Mouse (Mus musculus) kidney, adult 2 months (tissue): ENCODE data around the gene Gzma.

Experiments
- CTCF ChIP-seq: fragments of 200-500 bp; conservative IDR thresholded peaks from 2 replicates; pipeline ENCODE4 v1.5.1; 2011; ENCODE audit warnings: low read depth, mild to moderate bottlenecking, control low read depth, low read length, moderate library complexity, mixed read lengths; ENCODE audit not compliant: insufficient read depth, insufficient read length
- POLR2A ChIP-seq: fragments of 200-500 bp; IDR thresholded peaks from one replicate; pipeline ENCODE4 v1.6.1; 2011; ENCODE audit warnings: low read depth, low read length, control low read depth

DNA sequence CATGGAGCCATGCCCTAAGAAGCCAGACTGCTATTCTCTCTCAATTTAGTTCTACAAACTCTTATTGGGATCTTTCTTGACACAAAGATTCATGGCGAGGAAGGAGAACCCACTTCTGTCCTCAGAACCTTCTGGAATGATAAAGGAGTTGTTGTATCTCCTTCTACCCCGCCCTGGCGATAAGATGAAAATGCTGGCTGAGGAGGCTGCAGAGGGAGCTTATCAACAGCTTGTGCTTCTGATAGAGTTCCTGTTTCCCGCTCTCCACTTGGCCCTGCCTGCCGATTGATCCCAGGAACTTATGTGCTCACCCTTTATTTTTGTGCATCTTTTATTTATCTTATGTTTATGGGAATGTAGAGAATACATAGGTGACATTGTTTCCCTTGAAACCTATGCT is 16.0 kb downstream of the Gzma start:
- no peak for TF ChIP-seq POLR2A
- no peak for TF ChIP-seq CTCF
